Mouse (Mus musculus) megakaryocyte-erythroid progenitor cell, adult 5-6 weeks (primary cell): ENCODE measurements around the gene Ugcg. TPM values are rescaled to one million over a fixed set of nuclear protein-coding genes. Genes with fewer than 3 reads are reported as not detected.

Source experiments
- ATAC-seq: replicated peaks from 2 replicates; pipeline ENCODE4 v1.8.0; 2016; ENCODE audit warnings: mild to moderate bottlenecking, inconsistent platforms; ENCODE audit not compliant: severe bottlenecking, poor library complexity, low FRiP score, low TSS enrichment
- total RNA-seq, 2 experiments: library from RNA; stranded (forward) in 1 of 2; stranded (reverse) in 1 of 2; fragments of 200-1000, 215-1000 nt in 1 of 2; fragments of >200 nt in 1 of 2; fragmentation: Nextera tagmentation in 1 of 2; gene quantifications; 2 replicates each; pipeline ENCODE4 v1.2.3; 2014 to 2017

Gene Ugcg
- total RNA-seq, 2 experiments from 2014 or later = 225 to 236 TPM

DNA sequence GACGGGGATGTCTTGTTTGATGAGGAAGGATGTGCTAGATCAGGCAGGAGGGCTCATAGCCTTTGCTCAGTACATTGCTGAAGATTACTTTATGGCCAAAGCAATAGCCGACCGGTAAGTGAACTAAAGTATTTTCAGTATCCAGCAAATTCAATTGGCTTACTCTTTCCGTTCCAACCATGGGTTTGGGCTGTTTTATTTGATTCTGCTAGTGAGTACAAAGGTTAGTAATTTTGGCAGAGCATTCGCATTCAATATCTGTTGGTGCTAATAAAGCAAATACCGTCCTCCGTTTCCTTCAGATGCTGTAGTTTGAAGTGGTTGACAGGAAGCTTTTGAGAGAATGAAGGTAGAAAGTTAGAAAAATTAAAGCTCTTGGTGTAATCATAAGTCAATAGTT, 28.0 kb downstream of the Ugcg start:
- no peak for ATAC-seq

GRCm38 (mm10) chr4:59218154-59218553, 29.1 kb downstream of the Ugcg start:
- no peak for ATAC-seq

- ATAC-seq = no peak
These were observed 33.2 kb downstream of the Ugcg start for GRCm38 (mm10) chr4:59222226-59222625.

GRCm38 (mm10) chr4:59223055-59223615, 34.1 kb downstream of the Ugcg start:
- ATAC-seq = no peak

GRCm38 (mm10) chr4:59224889-59225288, 35.8 kb downstream of the Ugcg start:
- peak; percentile 60 for ATAC-seq

GRCm38 (mm10) chr4:59227047-59227446, 38.0 kb downstream of the Ugcg start:
- ATAC-seq = no peak

DNA sequence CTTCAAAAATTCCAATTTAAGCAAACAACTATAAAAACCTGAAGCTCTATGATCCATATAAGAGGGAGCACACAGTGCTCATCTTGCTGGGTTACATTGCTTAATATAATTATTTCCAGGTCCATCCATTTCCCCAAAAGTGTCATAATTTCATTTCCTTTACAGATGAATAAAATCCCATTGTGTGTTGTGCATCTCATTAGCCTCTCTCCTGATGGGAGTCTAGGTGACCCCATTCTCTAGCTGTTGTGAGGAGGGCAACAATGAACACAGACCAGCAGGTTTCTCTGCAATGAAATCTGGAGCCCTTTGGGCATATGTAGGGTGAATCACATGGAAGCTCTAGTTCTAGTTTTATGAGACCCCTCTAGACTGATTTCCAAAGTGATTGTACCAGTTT, 39.9 kb downstream of the Ugcg start:
- no peak for ATAC-seq

DNA sequence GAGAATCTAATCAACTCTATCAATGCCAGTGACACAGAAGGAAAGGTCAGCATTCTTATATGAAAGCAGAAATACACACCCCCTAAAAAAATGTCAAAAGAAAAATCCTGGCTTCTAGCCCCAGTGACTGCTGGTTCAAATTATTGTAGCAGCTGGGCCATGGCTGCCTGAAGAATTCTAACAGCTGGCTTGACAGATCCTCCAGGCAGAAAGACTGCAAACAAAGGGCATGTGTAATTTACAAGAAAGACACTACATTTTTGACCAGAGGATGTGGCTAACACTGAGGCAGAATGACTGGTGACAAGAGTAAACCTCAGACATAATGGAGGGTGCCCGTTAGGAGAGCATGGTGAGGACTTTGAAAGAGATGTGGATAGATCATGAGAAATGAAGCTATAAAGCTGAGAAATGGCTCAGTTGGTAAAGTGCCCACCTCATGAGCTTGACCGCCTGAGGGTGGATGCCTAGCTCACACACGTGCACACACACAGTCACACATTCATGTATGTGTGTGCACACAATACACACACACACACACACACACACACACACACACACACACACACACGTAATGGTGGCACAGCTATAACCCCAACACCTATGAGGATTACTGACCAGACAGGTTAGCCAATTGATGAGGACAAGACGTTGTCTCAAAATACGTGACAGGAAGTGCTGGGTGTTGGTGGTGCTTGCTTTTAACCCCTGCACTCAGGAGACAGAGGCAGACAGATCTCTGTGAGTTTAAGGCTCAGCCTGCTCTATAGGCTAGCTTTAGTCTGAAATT, 42.4 kb downstream of the Ugcg start:
- ATAC-seq = no peak

GRCm38 (mm10) chr4:59234014-59234413, 45.0 kb downstream of the Ugcg start:
- no peak for ATAC-seq

- peak; percentile 93 for ATAC-seq
These were observed 45.6 kb downstream of the Ugcg start for GRCm38 (mm10) chr4:59234451-59235216.

DNA sequence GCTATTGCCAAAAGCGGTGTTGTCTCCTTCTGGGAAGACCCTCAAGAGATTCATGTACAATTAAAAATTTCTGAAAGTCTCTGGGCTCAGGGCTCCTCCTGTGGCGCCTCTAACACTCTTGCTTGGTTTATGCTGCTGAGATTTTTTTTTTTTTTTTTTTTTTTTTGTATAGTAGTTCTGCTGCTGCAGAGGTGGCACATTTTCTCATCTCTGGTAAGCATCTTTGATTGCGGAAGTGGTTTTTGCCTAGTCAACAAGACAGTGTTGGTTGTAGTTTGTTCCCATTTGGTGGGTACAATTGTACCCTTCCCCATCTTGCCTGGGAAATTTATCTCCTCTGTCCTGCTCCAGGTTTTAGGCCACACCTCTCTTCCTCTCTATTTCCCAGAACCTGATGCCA, 47.3 kb downstream of the Ugcg start:
- no peak for ATAC-seq

GRCm38 (mm10) chr4:59238641-59239311, 49.7 kb downstream of the Ugcg start:
- no peak for ATAC-seq

DNA sequence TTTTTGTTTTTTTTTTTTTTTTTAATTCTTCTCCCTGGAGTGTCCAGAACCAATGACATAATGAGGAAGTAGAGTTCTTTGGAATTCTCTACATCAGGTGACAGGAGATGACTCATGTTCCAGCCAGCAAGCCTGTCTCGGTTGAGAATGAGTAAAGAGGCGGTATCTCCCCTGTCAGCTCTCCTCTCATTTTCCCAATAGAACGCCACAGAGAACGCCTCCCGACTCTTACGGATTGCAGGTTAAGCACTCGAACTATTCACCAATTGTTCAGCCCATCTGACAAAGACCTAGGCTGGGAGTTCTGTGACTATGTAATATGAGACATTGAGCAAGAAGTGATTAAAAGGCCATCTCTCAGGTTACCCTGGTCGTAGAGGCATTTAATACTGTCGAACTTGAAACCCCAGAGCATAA, 50.3 kb downstream of the Ugcg start:
- no peak for ATAC-seq

- ATAC-seq = no peak
These were observed 51.1 kb downstream of the Ugcg start for GRCm38 (mm10) chr4:59240160-59240559.

GRCm38 (mm10) chr4:59241096-59241495, 52.0 kb downstream of the Ugcg start:
- ATAC-seq = no peak

DNA sequence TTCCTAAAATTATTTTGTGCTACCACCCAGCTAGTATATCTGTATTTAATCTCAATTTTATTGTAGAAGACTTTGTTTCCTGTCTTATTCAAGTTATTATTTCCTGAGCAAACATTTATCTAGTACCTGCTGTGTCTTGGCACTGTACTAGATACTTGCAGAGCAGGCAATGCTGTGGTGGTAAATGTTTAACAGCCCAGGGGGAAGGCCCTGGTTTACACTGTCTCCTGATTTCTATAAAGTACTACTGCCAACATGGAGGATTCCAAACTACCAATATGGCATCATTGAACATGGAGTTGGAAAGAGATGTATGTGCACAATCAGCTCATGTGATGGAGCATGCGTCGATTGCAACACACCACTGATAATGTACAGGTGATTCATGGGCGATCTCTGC, 53.2 kb downstream of the Ugcg start:
- ATAC-seq = no peak

- no peak for ATAC-seq
These were observed 54.9 kb downstream of the Ugcg start for GRCm38 (mm10) chr4:59243802-59244493.

DNA sequence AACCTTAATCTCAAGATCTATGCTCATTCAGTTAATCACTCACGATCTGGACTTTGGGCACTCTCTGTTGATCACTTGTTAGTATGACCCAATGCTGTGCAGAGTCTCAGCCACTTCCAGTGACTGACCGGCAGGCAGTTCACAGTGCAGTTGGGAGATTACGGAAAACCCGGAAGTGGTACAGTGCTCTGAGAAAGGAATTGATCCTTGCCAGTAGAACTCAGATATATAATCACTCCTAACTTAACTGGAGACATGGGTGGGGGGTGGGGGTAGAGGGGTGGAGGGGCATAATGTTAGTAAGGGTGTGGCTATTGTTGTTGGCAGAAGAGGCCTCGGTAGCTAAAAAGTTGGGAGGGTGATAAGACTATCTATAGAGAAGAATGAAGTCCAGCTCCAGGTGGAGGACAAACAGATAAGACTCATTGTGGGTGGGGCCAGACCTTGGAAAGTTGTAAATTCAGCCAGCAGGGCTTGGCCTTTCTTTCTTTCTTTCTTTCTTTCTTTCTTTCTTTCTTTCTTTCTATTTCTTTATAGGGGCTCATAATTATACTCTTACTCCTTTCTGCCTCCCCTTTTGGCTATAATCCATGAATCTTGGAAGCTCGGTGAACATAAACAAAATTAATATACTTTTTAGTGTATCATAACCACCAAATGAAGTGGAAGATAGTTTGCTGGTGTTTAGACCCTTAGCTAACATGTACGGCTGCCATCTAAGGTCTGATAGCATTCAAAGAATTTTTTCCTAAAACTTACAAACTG, 55.9 kb downstream of the Ugcg start:
- peak; percentile 51; the same call in 1 of the 2 replicates for ATAC-seq

- peak; percentile 24 for ATAC-seq
These were observed 56.7 kb downstream of the Ugcg start for GRCm38 (mm10) chr4:59245776-59246175.
